Mouse (Mus musculus) ES-E14 (cell line): ENCODE measurements around the gene Tsacc.

Experiments
- CHD2 ChIP-seq: IDR thresholded peaks from 2 replicates; pipeline ENCODE4 v1.6.1; 2014; ENCODE audit warnings: mild to moderate bottlenecking, low read depth, low read length, inconsistent platforms
- HCFC1 ChIP-seq: IDR thresholded peaks from 2 replicates; pipeline ENCODE4 v1.6.1; 2012; ENCODE audit warnings: low read length, inconsistent platforms, borderline replicate concordance; ENCODE audit not compliant: insufficient read depth
- MAFK ChIP-seq: IDR thresholded peaks from 2 replicates; pipeline ENCODE4 v1.6.1; 2014; ENCODE audit warnings: mild to moderate bottlenecking, low read depth, low read length, inconsistent platforms; ENCODE audit not compliant: insufficient read depth
- ZC3H11A ChIP-seq: IDR thresholded peaks from 2 replicates; pipeline ENCODE4 v1.6.1; 2012; ENCODE audit warnings: low read depth, mild to moderate bottlenecking, inconsistent platforms, low read length, borderline replicate concordance

GRCm38 (mm10) chr3:88235216-88235615, 61.6 kb downstream of the Tsacc start:
- no peak for TF ChIP-seq MAFK
- no peak for TF ChIP-seq HCFC1
- TF ChIP-seq ZC3H11A: no peak
- TF ChIP-seq CHD2: no peak
